Mouse (Mus musculus): ENCODE measurements around the gene Peli2.
A peak's percentile ranks its signal among the peaks of the same experiment; 100 is the strongest.
"Not testable (repeated sequence)": the region's sequence is repeated elsewhere in the genome, so short reads cannot be mapped to it uniquely, and the experiment has no call there.

Peli2 gene

GRCm38 (mm10) chr14:48120752-48121528 lies at the start of gene Peli2:
Peli2 (plus strand) TSS chr14:48120823.
- DNase-seq (ENCODE audit: low spot score), result peak; percentile 66

DNA sequence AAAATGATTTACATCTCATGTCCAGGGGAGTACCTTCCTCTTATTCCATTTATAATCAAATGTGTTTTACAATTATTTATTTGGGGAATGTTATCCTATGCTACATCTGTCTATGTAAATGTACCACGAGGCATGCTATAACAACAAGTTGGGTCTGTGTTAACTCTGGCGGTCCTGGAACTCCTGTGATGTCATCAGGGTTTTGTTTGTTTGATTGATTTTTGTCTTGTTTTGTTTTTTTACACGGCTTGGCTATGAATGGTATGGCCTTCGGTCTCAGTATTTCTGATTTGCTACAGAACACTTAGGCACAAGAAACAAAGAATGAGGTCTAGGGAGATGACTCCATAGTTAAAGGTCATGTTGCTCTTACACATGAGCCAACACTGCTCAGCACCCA lies 48.5 kb upstream of the Peli2 start:
- no peak for DNase-seq (ENCODE audit: low spot score)

GRCm38 (mm10) chr14:48073247-48074161 lies 47.1 kb upstream of the Peli2 start:
- DNase-seq (ENCODE audit: low spot score), result peak; percentile 26

DNA sequence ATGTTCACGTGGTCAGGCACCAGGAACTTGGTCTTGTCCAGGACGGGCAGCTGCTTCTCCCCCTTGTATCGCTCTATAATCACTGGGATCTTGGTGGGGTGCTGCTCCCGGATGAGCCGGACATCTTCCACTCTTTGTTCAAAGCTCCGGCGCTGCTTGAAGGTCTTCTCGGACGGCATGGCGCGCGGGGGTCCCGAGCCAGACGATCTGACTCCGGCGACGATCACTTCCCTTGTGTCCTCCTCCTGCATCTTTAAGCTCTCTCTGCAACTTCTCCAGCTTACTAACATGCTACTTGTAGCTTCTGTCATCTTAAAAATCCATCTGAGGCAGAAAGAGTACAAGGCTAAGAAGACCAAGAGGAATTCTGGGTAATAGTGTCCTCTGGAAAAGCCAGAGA lies 41.0 kb upstream of the Peli2 start:
- not testable (repeated sequence) for DNase-seq (ENCODE audit: low spot score)

DNA sequence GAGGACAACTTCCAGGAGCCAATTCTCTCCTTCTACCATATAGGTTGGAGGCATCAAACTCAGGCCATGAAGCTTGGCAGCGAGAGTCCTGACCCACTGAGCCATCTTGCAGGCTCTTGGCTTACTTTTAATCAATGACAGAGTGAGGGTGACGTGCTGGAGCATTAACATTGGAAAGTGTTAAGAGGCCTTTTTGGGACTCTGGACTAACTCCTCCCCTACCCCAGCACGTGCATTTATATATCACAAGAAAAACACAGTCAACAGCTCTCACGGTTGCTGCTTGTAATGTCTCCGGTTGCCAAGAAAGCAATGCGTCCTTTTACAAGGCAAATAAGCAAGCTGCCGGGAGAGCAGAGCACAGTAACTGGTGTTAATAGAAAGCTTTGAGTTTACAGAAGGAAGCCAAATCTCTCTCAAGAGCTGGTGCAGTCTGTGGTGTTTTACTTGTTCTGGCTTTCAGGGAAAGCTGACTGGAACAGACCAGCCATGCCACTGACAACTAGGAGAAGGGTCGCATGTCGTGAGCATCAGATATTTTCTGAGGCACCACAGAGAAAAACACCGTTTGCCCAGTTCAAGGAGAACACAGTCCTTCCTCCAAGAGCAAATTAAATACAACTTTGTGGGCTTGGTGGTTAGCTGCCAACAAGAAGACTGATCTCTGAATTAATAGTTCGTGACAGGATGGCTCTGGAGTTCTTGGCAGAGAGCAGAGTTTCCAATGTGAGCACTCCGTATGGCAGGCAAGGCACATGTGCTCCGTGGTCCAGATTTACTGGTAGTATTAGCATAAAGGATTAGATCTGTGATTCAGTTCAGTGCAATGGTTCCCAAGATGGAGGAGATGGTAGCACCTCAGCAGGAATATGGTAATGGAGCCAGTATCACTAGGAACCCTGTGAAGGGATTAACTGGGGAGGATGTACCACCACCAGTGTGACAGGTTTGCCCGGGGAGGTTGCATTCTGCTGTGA lies 36.5 kb upstream of the Peli2 start:
- DNase-seq (ENCODE audit: low spot score), result no peak

DNA sequence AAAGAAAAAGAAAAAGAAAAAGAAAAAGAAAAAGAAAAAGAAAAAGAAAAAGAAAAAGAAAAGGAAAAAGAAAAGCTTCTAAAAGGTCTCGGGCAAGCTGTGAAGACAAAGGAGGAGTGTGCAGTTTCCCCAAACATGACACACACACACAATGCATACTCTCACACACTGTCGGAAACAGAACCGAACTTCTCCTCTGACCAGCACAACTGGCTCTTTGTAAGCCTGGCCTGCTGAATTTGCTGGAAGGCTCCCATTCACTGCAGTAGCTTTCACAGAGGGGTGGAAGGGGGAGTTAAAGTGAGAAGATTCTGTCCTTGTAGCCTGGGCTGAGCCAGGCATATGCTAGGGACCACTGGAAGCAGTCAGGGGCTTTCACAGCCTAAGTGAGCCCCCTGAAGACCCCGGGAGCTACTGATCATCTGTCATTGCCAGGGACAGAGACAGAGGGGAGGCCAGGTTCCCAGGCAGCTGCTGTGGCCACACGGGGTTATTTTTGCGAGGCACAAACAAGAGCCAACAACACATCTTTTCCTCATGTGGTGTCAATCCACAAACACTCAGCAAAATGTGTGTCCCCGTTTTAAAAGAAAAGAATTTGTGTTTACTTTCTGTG lies 33.8 kb upstream of the Peli2 start:
- no peak for DNase-seq (ENCODE audit: low spot score)

- DNase-seq (ENCODE audit: low spot score), result no peak
Measured at GRCm38 (mm10) chr14:48087298-48087830, 33.3 kb upstream of the Peli2 start.

DNA sequence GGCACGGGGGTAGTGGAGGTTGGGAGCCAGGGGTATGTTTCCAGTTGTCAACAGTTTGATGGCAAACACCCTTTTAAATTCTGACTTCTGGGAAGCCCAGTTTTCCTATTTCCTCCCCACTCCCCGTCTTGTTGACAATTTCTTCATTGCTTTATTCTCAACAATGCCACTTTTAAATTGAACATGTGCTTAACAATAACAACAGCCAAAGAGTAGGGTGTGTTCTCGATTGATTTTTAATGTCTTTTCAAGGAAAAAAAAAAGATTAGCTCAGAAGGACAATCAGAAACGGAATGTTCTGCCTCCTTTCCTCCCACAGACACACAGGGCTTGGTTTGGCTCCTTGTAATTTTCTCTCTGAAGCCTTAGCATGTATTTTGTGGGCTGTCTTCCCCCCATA lies 30.2 kb upstream of the Peli2 start:
- no peak for DNase-seq (ENCODE audit: low spot score)

DNA sequence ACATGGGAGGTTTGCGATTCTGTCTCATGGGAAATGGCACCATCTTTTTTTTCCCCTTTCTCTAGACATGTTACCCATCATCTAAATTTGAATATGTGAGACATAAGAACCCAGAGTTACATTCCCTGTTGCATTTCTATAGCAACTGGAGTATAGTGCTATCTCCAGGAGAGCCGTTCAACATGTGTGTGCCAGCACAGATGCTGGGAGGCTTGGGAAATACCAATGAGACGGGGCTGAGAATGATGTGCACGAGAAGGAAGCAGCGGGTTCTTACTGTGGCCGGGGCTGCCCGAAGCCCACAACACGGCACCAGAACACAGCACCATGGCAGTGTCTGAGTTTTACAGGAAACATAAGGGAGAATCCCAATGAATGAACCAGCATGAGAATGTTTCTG lies 29.5 kb upstream of the Peli2 start:
- DNase-seq (ENCODE audit: low spot score), result no peak

DNA sequence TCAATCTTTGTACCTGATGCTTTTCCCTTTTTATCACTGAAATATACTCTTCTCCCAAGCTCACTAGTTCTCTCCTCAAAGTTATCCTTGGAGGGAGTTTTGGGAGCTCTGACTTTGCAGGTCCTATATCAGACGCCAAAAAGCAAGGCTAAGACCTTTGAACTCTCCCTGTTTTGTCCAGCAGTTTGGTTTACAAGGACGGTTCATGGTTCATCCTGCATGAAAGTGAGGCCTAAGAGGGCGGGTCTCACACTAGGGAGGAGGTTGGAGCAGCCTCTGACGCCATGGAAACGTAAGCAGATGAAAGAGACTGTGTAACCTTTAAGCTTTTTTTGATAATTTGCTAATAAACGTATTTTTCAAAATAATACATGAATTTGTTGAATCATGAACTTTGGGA lies 22.4 kb upstream of the Peli2 start:
- DNase-seq (ENCODE audit: low spot score), result no peak

GRCm38 (mm10) chr14:48099354-48099753 lies 21.3 kb upstream of the Peli2 start:
- DNase-seq (ENCODE audit: low spot score), result no peak

DNA sequence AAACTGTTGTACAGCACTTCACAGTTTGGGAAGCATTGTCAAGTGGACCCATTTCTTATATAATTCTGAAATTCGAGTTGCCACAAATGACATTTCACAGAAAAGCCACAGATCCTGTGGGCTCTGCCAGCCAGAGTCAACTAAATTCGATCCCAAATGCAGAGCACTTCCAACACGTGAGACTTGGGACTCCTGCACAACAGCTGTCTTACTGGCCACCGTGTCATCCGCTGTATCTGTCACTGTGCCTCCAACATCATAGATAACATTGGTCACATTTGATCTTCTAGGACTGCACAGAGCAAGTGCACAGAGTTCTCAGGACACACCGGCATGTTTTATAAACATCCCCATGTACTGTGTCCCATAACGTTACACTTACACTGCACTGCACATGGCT lies 14.2 kb upstream of the Peli2 start:
- DNase-seq (ENCODE audit: low spot score), result no peak

- no peak for DNase-seq (ENCODE audit: low spot score)
Measured at GRCm38 (mm10) chr14:48117986-48118385, 2.6 kb upstream of the Peli2 start.

DNA sequence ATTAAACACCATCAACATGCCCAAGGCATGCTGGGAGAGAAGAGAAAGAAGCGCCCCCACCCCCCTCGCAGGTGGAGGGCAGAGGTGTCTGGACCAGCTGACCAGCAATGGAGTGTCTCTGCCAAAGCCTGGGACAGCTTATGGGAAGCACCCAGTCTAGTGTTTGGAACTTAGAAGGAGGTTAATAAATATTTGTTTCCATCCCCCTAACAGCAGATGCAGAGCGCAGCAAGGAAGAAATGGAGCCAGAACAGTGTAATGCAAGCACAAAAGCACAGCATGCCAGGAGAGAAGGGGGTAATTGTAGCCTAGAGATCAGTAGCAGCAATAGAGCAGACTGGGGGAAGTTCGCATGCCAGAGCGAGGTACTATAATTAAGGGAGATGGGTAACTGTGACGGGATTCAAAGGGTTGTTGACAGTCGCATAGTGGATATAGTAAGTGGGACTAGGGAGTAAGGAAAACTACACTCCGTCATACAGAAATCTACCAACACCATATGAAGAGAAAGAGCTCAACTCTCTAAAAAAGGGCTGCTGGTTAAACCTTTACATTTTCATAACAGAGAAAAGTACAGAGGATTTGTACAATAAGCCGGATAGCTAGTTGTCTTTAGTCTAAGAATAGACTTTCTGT lies 1.5 kb upstream of the Peli2 start:
- DNase-seq (ENCODE audit: low spot score), result no peak

DNA sequence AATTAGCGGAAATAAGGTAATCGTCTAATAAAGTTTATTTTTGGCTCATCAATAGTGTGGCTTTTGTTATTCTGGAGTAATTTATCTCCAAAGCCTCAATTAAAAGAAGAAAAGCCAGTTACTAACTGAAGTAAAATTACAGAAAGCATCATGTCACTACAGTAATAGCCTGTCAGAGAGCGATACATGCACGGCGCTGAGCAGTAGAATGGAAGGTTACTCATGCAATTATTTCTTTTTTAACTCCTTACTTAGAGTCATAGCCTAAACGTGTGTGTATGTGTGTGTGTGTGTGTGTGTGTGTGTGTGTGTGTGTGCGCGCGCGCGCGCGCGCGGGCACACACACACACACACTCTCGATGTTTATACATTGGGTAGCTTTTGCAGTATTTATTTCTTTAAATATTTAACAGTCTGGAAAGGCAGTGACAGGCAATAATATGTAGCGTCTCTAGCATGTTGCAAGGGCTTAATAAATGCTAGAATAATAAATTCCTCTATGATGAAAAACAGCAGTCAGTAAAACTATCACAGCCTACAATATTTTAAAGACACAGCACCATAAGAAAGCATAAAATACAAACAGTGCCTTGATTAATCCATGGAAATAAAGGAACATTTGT lies 864 bp upstream of the Peli2 start:
- no peak for DNase-seq (ENCODE audit: low spot score)

DNA sequence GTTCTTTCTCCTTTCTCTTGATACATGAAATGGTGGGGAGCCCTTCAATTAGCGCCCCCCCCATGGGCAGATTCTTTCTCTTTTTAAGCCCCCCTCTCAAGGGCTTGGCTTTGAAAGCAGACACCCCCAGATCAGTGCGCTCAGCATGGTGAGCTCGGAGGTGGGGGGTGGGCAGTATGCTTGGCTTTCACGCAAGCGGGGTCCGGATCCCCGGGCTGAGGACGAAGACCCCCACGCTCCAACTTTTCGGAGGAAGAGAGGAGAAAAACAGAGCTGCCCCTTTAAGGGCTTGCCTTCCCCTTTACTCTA lies 226 bp upstream of the Peli2 start:
- no peak for DNase-seq (ENCODE audit: low spot score)

DNA sequence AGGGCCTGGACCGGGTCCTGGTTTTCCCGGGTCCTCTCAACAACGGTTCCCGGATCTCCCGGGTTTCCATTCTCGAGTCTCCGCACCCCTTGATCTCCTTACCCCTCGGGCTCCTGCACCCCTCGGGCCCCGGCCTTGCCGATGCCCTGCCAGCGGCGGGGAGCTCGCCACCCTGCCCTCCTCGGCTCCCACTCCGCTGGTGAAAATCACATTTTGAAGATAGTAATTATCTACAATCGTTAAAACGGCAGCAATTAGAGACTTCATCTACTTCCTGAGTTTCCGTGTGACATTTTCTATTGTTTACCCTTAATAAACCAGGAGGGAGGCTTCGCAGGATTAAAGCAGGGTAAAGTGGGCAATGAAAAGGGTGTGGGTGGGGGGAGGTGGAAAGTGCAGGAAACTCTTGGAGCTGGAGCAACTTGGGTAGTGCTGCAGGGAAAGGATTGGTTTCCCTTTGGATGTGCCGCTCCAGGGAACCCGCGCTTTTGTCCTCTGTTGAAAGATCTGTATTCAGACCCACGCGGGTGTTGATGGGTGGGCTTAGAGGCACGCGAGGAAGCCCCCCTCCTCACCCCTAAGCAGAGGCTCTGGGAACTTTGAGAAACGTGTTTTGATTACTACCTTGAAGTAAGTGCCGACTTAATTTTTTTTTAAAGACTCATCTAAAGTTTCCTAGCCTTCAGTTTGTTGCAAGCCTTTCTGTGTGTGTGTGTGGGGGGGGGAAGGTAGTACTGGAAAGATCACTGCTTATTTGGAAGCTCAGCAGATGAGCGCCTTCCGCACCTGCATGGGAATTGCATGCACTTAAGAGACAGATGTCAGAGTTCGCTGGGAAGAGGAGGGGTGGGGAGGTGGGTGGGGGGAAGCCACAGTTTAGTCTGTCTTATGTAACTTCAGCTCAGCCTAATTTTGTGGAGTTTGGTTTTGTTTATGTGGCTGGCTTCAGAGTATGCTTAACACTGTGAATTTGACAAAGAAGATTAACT lies 1.2 kb downstream of the Peli2 start:
- DNase-seq (ENCODE audit: low spot score), result no peak

- no peak for DNase-seq (ENCODE audit: low spot score)
Measured at GRCm38 (mm10) chr14:48124011-48124410, 3.4 kb downstream of the Peli2 start.

DNA sequence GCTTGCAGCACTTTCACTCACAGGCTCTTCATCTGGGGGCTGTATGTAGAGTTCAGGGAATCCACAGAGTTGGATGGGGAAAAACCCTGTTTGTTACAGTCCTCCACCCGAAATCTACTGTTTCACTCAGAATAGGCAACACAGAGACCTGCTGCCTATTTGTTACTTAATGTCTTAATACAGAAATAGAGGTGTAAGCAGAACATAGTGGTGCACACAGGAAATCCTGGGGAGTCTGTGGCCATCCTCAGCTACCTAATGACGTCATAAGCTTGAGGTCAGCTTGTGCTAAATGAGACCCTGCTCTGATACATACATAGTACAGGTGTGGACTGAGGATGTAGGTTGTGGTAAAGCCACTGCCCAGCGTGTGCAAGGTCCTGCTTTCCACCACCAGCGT lies 4.2 kb downstream of the Peli2 start:
- DNase-seq (ENCODE audit: low spot score), result no peak

All from ovary, postnatal 14 days (tissue).